Mouse (Mus musculus) myocyte (in vitro differentiated cells): ENCODE measurements at regions not wholly inside any gene's neighbourhood (a gene's known extent, or its start where the extent isn't known, plus 50 kb on each side); places are given as distances from the start of the nearest gene placed in this dataset.

Experiments
- H3K27me3 ChIP-seq: one replicate; pipeline ENCODE4 v1.6.1; 2011; ENCODE audit not compliant: control insufficient read depth, insufficient read depth, insufficient read length
- H3K36me3 ChIP-seq: one replicate; pipeline ENCODE4 v1.6.1; 2011; ENCODE audit not compliant: control insufficient read depth, insufficient read depth
- H3K4me2 ChIP-seq: one replicate; pipeline ENCODE4 v1.6.1; 2011; ENCODE audit warnings: low read depth, control low read depth
- H3K4me3 ChIP-seq: one replicate; pipeline ENCODE4 v1.5.1; 2011; ENCODE audit warnings: mild to moderate bottlenecking, control low read depth, moderate library complexity
- H3K79me2 ChIP-seq: one replicate; pipeline ENCODE4 v1.6.1; 2011; ENCODE audit not compliant: control insufficient read depth, insufficient read depth
- H3ac ChIP-seq: one replicate; pipeline ENCODE4 v1.6.1; 2011; ENCODE audit not compliant: control insufficient read depth, insufficient read length
- CEBPB ChIP-seq: IDR thresholded peaks from 2 replicates; pipeline ENCODE4 v1.6.1; 2011; ENCODE audit warnings: mild to moderate bottlenecking, moderate library complexity; ENCODE audit not compliant: poor library complexity, insufficient read depth, severe bottlenecking
- E2F4 ChIP-seq: IDR thresholded peaks from one replicate; pipeline ENCODE4 v1.6.1; 2011; ENCODE audit warnings: mild to moderate bottlenecking, control low read depth, moderate library complexity; ENCODE audit not compliant: insufficient read depth
- MAX ChIP-seq: IDR thresholded peaks from one replicate; pipeline ENCODE4 v1.6.1; 2011; ENCODE audit warnings: low read depth, mild to moderate bottlenecking, control low read depth
- MYOD1 ChIP-seq, 3 experiments: IDR thresholded peaks; one replicate each; pipeline ENCODE4 v1.6.1; 2011; ENCODE audit warnings: control low read depth in 2 of 3, low read depth in 2 of 3, mild to moderate bottlenecking in 2 of 3, moderate library complexity in 1 of 3; ENCODE audit not compliant: insufficient read length in 2 of 3, control insufficient read depth in 1 of 3
- MYOG ChIP-seq, 3 experiments: IDR thresholded peaks; one replicate each; pipeline ENCODE4 v1.6.1; 2011; ENCODE audit warnings: control low read depth in 2 of 3, low read depth in 2 of 3, mild to moderate bottlenecking in 2 of 3; ENCODE audit not compliant: insufficient read length in 2 of 3, control insufficient read depth in 1 of 3, insufficient read depth in 1 of 3
- POLR2A ChIP-seq: IDR thresholded peaks from one replicate; pipeline ENCODE4 v1.6.1; 2011; ENCODE audit warnings: low read depth, mild to moderate bottlenecking, control low read depth, moderate library complexity; ENCODE audit not compliant: insufficient read length
- POLR2AphosphoS2 ChIP-seq: IDR thresholded peaks from one replicate; pipeline ENCODE4 v1.6.1; 2011; ENCODE audit warnings: low read depth, control low read depth; ENCODE audit not compliant: insufficient read length
- REST ChIP-seq: IDR thresholded peaks from one replicate; pipeline ENCODE4 v1.6.1; 2011; ENCODE audit warnings: mild to moderate bottlenecking, control low read depth, moderate library complexity; ENCODE audit not compliant: insufficient read depth, insufficient read length
- SRF ChIP-seq: IDR thresholded peaks from one replicate; pipeline ENCODE4 v1.6.1; 2011; ENCODE audit warnings: low read depth; ENCODE audit not compliant: control insufficient read depth, insufficient read length
- TCF12 ChIP-seq: IDR thresholded peaks from one replicate; pipeline ENCODE4 v1.6.1; 2011; ENCODE audit warnings: mild to moderate bottlenecking, control low read depth; ENCODE audit not compliant: poor library complexity, insufficient read depth, severe bottlenecking
- TCF3 ChIP-seq: IDR thresholded peaks from one replicate; pipeline ENCODE4 v1.6.1; 2011; ENCODE audit warnings: low read depth, control low read depth; ENCODE audit not compliant: insufficient read length
- USF1 ChIP-seq: IDR thresholded peaks from one replicate; pipeline ENCODE4 v1.6.1; 2011; ENCODE audit warnings: low read depth, mild to moderate bottlenecking, control low read depth, moderate library complexity

GRCm38 (mm10) chr2:147929031-147929711, 117.6 kb downstream of the Foxa2 start:
- no peaks in the 10 kb centered on the region for H3K79me2 ChIP-seq
- no peaks in the 10 kb centered on the region for H3K27me3 ChIP-seq
- H3ac ChIP-seq, result no peak overlapping the region
- H3K36me3 ChIP-seq, result no peaks in the 10 kb centered on the region
- no peak for TF ChIP-seq POLR2A
- TF ChIP-seq SRF, result no peak
- no peak for TF ChIP-seq TCF12
- no peak for TF ChIP-seq USF1
- no peak for TF ChIP-seq REST
- no peak for TF ChIP-seq MAX
- no peak for TF ChIP-seq POLR2AphosphoS2
- no peak for TF ChIP-seq CEBPB
- TF ChIP-seq MYOD1 (IDR thresholded peaks at IDR 0.05; ENCODE audit: control insufficient read depth in 1 of 3, insufficient read length in 2 of 3, low read depth in 2 of 3), result no peak
- no peak for TF ChIP-seq TCF3
- no peak for TF ChIP-seq E2F4
- no peak for TF ChIP-seq MYOG (IDR thresholded peaks at IDR 0.05; ENCODE audit: control insufficient read depth in 1 of 3, insufficient read depth in 1 of 3, insufficient read length in 2 of 3, low read depth in 2 of 3)
- H3K4me3 ChIP-seq, result no peak overlapping the region
- peak overlapping the region; percentile 59 for H3K4me2 ChIP-seq

DNA sequence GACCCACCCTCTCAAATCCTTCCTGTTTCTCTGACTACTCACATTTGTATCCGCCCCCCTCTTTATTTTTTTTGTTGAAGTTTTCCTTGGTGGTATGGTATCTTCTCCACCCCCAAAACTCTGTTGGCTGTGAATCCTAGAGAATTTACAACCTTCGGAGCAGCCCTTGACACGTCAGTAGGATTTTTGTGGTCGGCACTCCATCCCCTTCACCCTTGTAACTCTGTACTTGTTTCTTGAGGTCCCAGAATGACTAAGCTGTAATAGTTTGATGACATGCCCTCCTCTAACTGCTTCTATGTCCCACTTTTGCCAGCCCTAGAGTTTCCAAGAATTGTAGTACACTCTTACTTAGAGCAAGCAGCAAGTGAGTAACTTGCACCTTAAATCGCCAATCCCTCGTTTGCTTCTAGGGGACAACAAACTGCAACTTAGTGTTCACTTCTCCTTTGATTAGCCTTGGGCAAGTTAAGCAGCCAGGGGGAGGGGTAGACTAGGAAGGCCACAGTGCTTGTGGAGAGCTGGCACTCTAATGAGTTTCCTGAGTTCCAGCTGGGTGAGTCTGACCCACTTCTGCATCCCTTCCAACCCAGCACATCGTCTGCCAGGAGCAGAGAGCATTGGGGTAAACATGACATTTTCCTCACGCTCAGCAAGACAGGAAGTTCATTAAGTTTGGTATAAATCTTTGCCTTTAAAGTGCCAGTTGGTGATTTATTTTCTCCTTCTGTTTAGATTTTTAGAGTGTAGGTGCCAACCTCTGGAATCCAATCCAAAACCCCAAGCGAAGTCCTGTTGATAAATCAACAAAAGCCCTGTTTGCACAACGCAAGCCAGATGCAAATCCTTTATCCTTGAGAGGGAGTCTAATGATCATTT, 118.7 kb downstream of the Foxa2 start:
- TF ChIP-seq CEBPB, result 0 out of 2 replicates have a peak, but pooled peaks have one; percentile 16
- no peak for TF ChIP-seq USF1
- no peak for TF ChIP-seq REST
- TF ChIP-seq POLR2A, result no peak
- no peak for TF ChIP-seq MYOG (IDR thresholded peaks at IDR 0.05; ENCODE audit: control insufficient read depth in 1 of 3, insufficient read depth in 1 of 3, insufficient read length in 2 of 3, low read depth in 2 of 3)
- TF ChIP-seq TCF12, result no peak
- no peak for TF ChIP-seq SRF
- TF ChIP-seq E2F4, result no peak
- no peak for TF ChIP-seq MYOD1 (IDR thresholded peaks at IDR 0.05; ENCODE audit: control insufficient read depth in 1 of 3, insufficient read length in 2 of 3, low read depth in 2 of 3)
- Histone ChIP-seq H3K79me2 (no peaks in the 10 kb centered on the region), H3K4me3 (no peak overlapping the region), H3K36me3 (no peaks in the 10 kb centered on the region), H3K4me2 (peak overlapping the region; percentile 59), H3K27me3 (no peaks in the 10 kb centered on the region), H3ac (no peak overlapping the region)

- no peak for TF ChIP-seq SRF
- TF ChIP-seq E2F4, result no peak
- no peak for TF ChIP-seq USF1
- Histone ChIP-seq H3K4me3 (no peak overlapping the region), H3ac (no peak overlapping the region), H3K4me2 (peak overlapping the region; percentile 59), H3K36me3 (no peaks in the 10 kb centered on the region), H3K79me2 (no peaks in the 10 kb centered on the region), H3K27me3 (no peaks in the 10 kb centered on the region)
Measured at GRCm38 (mm10) chr2:147926861-147927260, 119.9 kb downstream of the Foxa2 start.

- Histone ChIP-seq H3K27me3 (no peaks in the 10 kb centered on the region), H3K36me3 (no peaks in the 10 kb centered on the region), H3K4me3 (no peak overlapping the region), H3K79me2 (no peaks in the 10 kb centered on the region), H3ac (no peak overlapping the region), H3K4me2 (no peak overlapping the region)
- TF ChIP-seq TCF12 (no peak), POLR2AphosphoS2 (no peak), E2F4 (no peak), POLR2A (no peak), MYOD1 (IDR thresholded peaks at IDR 0.05; ENCODE audit: control insufficient read depth in 1 of 3, insufficient read length in 2 of 3, low read depth in 2 of 3) (no peak), USF1 (no peak), REST (no peak), TCF3 (no peak), MYOG (IDR thresholded peaks at IDR 0.05; ENCODE audit: control insufficient read depth in 1 of 3, insufficient read depth in 1 of 3, insufficient read length in 2 of 3, low read depth in 2 of 3) (no peak), MAX (no peak), CEBPB (no peak), SRF (no peak)
Measured at GRCm38 (mm10) chr2:147907341-147907740, 139.4 kb downstream of the Foxa2 start.
